9 mouse cellular contexts compared by ENCODE assay signal in the genomic region with DNA sequence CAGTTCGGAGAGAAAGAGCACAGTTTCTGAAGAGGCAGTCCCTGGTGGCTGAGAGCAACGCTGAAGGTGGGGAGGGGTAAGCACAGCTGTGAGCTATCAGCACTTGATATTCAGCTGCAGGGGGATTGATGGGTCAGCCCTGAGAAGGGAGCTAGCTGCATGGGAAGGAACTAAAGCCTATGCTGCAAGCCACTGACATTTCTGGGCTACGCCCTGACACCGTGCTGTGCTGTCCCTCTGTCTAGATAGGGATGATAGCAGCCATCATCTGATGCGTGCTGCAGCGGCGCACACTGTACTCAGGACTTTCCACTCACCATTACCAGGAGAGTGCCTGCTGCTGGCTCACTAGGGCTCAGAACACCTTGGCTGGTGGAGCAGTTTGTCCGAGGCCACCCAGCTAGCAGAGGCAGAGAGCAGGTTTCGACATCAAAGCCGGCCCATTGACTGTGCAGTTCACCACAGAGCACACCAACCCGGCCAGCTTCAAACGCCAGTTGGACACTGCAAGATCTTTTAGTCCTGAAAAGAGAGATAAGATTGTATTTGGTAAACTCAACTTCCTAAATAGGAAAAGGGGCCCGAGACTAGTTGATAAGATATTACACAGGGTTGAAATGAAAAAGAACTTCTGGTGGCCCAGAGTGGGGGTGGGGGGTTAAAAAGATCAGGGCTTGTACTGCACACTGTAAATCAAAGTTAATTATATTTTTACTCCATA.
DNase-seq lines count a peak whose midpoint lies in the region; ATAC-seq and TF ChIP-seq lines count a peak whose summit lies in the region.
"Had no signal": no experiment of that assay in that cellular context is flagged by ENCODE, and none has a peak within 500 bp of the region (broad histone marks: within the 10 kb centered on the region; RNA-seq: fewer than 3 reads in every experiment).

No protein-coding gene starts in this region.

- no peak overlapping the region for H3K9ac ChIP-seq in heart, embryonic 16.5 days (ENCODE audit: low read length)
- H3K9ac ChIP-seq: forebrain, postnatal 0 days had no signal

- intact Hi-C loops in heart, postnatal 10 days (cut with DNase I) = no loop called here
- intact Hi-C loops in gastrocnemius, adult 2 months (cut with DNase I) = no loop called here

- H3K4me2 ChIP-seq in heart, embryonic 16.5 days (ENCODE audit: low read depth, low read length) = peak overlapping the region; percentile 25; the same call in 1 of the 2 replicates

- no peak for TF ChIP-seq CTCF in gastrocnemius, adult 2 months (IDR thresholded peaks at IDR 0.05)

- peak; percentile 63; the same call in 1 of the 2 replicates for ATAC-seq in heart, embryonic 16.5 days (replicated peaks; ENCODE audit: extremely low read depth, insufficient read depth, low FRiP score)
- ATAC-seq: forebrain, postnatal 0 days had no signal

- H3K4me3 ChIP-seq in heart, embryonic 16.5 days (ENCODE audit: low read length) = no peak overlapping the region
- peak overlapping the region; percentile 6; the same call in 1 of the 2 replicates for H3K4me3 ChIP-seq in limb, embryonic 10.5 days
- H3K4me3 ChIP-seq in gastrocnemius, adult 2 months = no peak overlapping the region

- WGBS in heart, embryonic 16.5 days = 5% methylated on average over 13 of the region's 13 CpGs
- 11% methylated on average over 13 of the region's 13 CpGs for WGBS in limb, embryonic 10.5 days

- H3K9me3 ChIP-seq in heart, embryonic 16.5 days (replicated peaks; ENCODE audit: control insufficient read depth, low read length) = no peaks in the 10 kb centered on the region
- H3K9me3 ChIP-seq in limb, embryonic 10.5 days (replicated peaks) = no peaks in the 10 kb centered on the region

- H3K4me1 ChIP-seq in heart, embryonic 16.5 days (ENCODE audit: control insufficient read depth, insufficient read depth, low read length) = peaks cover 4% of the 10 kb centered on the region; the same call in 1 of the 2 replicates
- peaks cover 42% of the 10 kb centered on the region for H3K4me1 ChIP-seq in limb, embryonic 10.5 days

- no peak overlapping the region for H3K27ac ChIP-seq in heart, embryonic 16.5 days (ENCODE audit: low read length)
- H3K27ac ChIP-seq in limb, embryonic 10.5 days = peak overlapping the region; percentile 70
- no peak overlapping the region; the same call in 1 of the 2 replicates for H3K27ac ChIP-seq in gastrocnemius, adult 2 months

- no peaks in the 10 kb centered on the region for H3K36me3 ChIP-seq in heart, embryonic 16.5 days (ENCODE audit: control insufficient read depth, insufficient read depth)
- H3K36me3 ChIP-seq in limb, embryonic 10.5 days = no peaks in the 10 kb centered on the region

- no peak for DNase-seq in heart, postnatal 10 days
- peak; percentile 11 for DNase-seq in adrenal gland, adult 8-10 months
- peak; percentile 56 for DNase-seq in limb, embryonic 10.5 days (ENCODE audit: low spot score)
- DNase-seq in neural tube, embryonic 10.5 days (ENCODE audit: extremely low spot score, low spot score) = peak; percentile 38
- DNase-seq in gastrocnemius, adult 2 months = no peak
- no peak for DNase-seq in layer of hippocampus, postnatal 25 days (ENCODE audit: extremely low spot score in 1 of 2, low spot score in 1 of 2)
- DNase-seq in thymus, postnatal 36 days = no peak
- DNase-seq: forebrain, postnatal 0 days had no signal

- H3K27me3 ChIP-seq in heart, embryonic 16.5 days (ENCODE audit: control insufficient read depth, insufficient read depth, low read length) = peaks cover 41% of the 10 kb centered on the region
- H3K27me3 ChIP-seq in limb, embryonic 10.5 days (ENCODE audit: low read depth, poor library complexity, severe bottlenecking) = peaks cover 9% of the 10 kb centered on the region; the same call in 1 of the 2 replicates

Comparison
In these comparisons a context has a peak if more than half of its experiments do, and no peak if none do; other contexts are left out.
1. DNase-seq: peak in adrenal gland, adult 8-10 months (single experiment), limb, embryonic 10.5 days (single experiment) and neural tube, embryonic 10.5 days (single experiment); none in heart, postnatal 10 days (0 of 2), gastrocnemius, adult 2 months (single experiment), layer of hippocampus, postnatal 25 days (0 of 2) and thymus, postnatal 36 days (0 of 2).